Mouse (Mus musculus) regulatory T cell (primary cell): ENCODE measurements around the gene Sept11.

Experiments used
- in situ Hi-C: fragments of 300-600 bp; cut with MboI, MseI; formaldehyde crosslinking; loops from one replicate; pipeline ENCODE4 v1.15.1; 2025; ENCODE audit warnings: high pct_unique_total_duplicates

Gene Sept11

DNA sequence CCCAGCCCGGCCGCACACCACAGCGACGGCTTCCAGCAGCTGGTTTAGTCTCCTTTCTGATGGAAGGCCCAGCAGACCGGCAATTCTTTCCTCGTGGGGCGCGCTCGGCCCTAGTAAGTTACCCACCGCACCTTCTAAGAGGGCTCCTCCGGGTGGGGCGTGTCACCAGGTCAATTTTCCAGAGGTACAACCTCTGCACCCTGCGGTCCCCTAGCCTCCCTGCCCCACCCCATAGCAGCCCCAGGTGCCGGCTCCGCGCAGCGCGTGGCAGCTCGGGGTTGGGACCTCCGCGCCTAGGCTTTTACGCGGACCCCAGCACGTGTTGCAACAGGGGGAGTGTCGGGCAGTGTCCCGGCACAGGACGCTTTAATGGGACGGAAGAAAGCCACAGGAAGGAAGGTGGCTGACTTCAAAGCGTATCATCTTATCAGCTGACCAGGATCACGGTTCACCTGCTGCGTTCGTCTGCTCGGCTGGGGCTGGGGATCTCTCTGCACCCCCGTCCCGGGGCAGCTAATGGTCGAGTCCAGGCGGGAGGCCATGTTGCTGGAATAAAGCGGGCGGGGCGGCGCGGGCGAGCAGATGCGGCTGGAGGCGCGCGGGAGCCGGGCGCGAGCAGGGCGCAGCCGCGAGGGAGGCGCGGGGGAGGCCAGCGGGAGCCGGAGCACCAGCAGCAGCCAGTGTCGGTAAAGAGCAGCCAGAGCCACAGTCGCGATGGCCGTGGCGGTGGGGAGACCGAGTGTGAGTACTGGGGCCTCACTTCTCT lies at the start of gene Sept11:
Sept11 (plus strand) TSS at position 581 of the 766 bp plus-strand sequence.
- in situ Hi-C loops, result loop anchor here (5.0 kb wide), 1 partner anchor 174 kb away; the partner anchor contains the start of gene Ccng2

DNA sequence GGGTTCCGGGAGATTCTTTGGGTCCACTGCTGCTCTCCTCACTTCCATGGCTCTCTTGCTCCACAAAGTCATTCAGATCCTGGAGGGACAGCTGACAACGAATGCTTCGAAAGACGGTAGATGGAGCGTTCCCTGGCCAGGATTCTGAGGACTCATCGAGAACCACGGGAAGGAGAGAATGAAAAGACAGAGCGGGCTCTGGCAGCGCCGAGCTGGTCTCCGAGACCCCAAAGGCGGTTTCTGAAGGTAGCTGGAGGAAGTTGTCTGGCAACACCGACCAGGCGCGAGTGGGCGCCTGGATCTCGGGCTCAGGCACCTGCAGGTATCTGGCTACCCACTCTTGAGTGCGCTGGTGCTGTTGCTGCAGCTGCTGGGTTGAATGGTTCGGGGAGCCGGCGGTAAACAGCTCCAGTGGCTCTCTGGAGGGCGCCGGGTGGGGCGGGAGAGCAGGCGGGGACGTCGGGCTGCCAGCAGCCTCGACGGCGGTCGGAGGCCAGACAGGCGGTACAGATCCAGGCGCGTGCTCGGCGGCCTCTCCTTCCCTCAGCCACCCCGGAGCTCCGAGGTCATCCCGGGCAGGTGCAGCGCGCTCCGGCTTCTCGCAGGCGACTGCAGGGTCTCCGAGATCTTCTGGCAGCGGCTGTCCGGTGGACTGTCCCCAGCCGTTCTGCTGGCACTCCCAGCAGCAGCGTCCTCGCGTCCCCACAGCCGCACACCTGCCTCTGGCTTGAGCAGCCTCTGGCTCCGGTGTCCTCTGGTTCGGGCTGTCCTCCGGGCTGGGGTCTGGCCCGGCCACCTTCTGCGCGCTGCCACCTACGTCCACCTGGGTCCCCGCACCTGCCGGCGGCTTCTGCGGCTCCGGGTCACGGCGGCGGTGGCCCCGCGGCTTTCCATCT lies 49.3 kb upstream of the Sept11 start:
- in situ Hi-C loops, result no loop called here

DNA sequence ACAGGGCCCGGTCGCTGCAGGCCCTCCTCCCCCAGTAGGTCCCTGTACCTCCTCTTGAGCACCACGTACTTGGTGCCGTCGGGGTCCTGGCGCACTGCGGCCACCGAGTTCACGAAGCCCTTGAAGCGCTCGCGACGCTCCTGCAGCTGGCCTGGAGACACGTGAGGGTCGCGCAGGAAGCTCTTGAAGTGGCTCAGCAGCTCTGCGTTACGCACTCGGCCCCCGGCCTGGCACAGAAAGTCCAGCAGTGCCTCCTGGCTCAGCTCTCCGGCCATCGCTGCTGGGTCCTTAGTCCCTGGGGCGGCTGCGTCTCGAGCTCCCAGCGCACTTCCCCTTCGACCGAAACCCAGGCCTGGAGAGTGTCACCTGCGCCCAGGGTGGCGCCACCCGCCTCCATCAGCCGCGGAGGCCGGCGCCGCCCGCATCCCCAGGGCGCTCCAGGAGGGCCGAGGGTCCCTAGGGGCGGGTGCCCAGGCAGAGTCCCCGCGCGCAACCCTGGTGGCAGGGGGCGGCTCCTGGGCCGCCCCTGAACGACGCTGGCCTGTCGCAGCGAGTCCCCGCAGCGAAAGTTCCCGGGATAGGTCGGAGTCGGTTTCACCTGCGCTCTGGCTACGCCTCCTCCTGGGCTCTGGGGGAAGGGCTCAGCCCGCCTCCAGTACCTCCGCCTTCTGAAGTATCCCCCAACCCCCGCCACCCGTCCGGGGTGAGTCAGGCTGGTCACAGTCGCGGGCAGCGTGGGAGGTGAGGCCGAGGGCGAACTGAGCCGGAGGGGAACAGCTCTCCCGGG lies 48.5 kb upstream of the Sept11 start, which contains the start of gene Sowahb:
Sowahb (minus strand) TSS at position 439 of the 787 bp plus-strand sequence.
- in situ Hi-C loops, result no loop called here

DNA sequence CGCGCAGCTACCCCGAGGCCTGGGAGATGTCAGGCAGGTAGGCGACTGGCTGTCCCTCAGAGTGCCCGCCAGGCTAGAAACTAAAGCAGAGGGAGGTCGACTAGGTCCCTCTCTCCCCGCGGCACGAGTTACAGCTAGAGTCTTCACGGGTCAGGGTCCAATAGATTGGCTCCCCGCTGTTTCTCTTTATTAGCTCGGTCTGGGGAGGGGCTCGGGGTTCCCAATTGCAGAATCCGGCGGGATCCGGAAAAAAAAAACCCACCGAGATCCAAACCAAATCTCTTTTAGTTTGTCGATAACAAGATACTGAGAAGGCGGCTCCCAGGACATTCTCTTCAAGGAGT lies 47.9 kb upstream of the Sept11 start:
- in situ Hi-C loops, result no loop called here

DNA sequence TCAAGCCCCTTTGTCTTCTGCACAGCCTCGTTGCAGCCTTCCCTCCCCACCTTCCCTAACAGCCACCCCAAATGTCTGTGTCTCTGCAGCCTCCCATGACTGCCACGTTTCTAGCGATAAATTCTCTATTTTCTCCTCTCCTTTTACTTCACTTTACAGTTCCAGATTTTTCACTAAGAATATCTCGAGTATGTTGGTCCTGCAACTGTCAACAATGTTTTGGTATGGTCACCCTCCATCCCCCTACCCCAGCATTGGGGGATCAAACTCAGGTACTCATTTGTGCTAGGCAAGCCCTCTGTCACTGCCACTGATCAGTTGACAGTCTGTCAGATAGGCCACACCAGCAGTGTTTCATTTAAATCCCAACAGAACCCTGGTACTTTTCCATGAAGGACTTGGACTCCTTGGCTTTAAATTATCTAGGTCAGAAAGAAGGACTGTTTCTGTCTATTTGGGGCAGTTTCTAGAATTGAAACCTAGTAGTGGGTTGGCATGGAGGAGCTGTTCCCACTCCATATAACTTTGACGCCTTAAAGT lies 46.9 kb upstream of the Sept11 start:
- in situ Hi-C loops, result no loop called here

DNA sequence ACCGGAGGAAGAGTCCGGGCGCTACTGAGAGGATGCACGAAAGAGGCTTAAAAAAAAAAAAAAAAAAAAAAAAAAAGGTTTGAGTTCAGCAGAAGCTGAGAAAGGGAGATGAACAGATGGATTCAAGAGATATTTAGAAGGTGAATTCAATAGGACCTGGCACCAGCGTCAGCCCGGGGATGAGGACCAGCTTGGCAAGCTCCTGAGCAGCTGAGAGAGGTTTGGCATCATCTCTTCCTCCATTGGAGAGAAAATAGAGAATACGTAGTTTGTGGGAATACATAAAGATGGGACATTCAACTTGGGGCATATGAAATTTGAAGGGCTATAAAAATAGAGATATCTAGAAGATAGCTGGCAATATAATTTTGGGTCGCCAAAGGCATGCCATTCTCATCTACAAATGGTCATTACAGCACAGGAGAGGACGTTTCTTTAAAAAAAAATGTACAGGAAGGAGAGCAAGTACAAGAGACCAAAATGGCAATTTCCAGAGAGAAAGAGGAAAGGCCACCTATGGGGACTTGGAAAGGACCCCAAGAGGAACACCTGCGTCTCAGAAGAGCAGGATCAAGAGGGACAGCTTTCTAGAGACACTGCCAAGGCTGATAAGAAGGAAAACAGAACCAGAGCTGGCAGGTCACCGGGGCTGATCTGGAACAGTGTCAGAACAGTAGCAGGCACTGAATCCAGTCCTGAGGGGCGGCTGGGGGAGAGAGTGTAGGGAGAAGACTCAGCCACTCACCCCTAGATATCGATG lies 44.6 kb upstream of the Sept11 start:
- in situ Hi-C loops, result no loop called here

DNA sequence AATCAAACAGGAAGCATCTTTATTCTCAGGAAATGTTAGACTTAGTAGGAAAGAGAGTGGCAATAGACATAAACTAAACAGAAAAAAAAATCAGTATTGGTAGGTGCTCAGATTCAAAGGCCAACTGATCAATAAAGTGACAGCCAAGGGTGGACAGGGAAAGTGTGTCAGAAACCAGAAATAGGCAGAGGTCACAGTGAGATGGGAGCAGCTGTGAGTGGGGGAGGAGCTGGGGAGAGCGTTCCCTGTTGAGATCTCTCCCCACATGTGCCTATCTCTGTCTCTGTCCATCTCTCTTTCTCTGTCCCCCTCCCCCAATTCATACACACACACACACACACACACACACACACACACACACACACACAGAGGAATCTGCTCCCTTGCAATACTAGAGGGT lies 43.3 kb upstream of the Sept11 start:
- in situ Hi-C loops, result no loop called here

DNA sequence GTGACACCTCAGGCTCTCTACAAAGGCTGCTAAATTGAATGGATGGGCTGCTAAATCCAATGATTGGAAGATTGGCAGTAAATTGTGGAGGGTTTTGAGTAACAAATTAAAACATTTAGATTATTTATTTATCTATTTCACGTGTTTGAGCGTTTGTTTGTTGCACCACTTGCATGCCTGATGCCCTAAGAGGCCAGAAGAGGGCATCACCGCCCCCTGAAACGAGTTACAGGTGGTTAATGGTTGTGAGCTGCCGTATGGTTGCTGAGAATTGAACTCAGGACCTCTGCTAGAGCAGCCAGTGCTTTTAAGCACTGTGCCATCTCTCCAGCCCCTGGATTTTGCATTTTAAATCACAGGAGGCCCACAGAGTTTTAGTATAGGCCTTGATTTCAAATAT lies 42.2 kb upstream of the Sept11 start:
- in situ Hi-C loops, result no loop called here

DNA sequence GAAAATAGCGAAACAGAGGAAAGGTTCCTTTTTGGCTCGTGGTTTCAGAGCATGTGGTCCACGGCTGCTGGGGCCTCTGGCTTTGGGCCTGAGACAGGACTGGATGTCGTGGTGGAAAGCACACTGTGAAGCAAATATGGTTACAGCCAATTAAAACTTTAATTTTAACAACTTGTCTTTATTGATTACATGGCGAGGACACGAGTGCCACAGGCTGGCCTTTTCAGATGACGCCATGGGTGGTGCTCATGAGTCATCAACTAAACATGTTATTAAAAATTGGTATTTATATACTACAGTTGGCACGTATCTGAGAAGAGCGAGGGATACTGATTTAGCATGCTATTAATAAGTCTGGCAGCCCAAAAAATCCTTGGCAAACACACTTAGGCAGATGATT lies 41.3 kb upstream of the Sept11 start:
- in situ Hi-C loops, result no loop called here

DNA sequence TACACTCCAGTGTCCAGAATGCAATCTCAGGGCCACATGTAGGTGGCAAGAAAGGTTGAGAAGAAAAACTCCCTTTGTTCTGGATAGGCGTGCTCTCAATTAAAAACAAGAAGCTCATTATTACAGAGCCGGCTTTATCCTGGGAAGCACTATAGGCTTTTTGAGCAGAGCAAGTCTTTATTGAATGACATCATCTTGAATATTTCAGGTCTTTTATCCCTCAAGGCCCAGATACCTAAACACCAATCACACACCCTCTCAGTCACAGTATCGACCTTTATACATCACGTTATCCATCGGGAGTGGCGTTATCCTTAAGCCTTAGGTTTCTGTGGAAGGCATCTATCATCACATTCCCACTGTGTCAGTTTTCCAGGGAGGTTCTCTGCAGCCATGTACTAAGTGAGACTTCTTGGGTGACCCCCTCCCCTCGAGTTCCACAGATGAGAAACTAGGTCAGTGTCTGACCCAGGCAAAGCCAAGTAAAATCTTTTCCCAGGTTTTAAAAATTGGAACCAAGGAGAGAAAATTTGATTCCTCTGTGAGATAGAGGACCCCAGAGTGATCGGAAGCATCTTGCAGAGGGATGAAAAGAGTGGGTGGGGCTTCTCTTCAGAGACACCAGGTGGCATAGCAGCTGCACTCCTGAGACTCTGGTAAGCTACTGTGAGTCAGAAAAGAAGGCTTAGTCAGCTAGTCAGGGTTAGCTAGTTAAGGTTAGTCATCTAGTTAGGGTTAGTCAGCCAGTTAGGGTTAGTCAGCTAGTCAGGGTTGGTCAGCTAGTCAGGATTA lies 39.4 kb upstream of the Sept11 start:
- in situ Hi-C loops, result no loop called here

DNA sequence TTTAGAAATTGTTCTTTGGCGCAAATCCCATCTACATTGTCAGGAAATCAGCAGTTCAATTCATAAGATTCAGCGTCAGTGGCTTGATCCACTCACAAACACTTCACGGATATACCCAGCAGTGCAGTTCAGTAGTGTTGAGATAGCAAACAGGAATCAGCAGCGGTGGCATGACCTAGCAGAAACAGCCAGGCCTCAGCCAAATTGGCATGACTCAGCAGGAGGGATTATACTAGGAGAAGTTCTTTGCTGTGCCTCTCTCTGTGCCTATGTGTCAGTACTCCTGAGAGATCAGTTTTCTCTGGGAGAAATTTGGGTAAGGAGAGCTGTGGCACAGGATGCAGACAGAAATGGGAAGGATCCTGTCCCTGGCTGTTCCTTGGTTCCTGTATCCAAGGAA lies 32.4 kb upstream of the Sept11 start:
- in situ Hi-C loops, result no loop called here

DNA sequence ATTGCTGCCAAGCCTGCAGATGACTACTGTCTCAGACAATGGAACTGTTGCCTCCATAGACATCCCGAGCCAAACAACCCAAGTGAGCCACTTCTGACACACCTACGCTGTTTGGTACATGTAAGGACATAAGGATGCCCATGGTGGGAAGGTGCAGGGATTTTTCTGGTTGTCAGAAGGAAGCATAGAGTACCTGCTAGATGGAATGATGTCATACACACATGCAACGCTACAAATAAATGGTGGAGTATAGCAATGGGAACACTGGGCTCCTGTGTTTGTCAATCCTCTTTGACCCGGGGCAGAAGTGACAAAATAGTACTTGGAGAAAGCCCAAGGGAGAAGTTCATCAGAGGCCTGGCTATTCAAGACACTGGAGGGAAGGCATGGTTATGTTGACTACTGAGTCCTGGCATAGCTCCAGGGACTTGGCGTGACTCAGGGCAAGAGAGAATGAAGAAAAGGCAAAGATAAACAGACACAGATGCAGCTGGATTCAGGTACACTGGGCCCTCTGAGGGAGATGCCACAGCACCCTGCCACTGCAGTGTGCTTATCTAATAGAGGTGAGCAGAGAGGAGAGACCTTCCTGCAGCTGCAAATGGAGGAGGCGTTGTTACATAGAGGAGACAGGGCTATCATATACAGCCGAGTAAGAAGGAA lies 15.4 kb upstream of the Sept11 start:
- in situ Hi-C loops, result no loop called here

DNA sequence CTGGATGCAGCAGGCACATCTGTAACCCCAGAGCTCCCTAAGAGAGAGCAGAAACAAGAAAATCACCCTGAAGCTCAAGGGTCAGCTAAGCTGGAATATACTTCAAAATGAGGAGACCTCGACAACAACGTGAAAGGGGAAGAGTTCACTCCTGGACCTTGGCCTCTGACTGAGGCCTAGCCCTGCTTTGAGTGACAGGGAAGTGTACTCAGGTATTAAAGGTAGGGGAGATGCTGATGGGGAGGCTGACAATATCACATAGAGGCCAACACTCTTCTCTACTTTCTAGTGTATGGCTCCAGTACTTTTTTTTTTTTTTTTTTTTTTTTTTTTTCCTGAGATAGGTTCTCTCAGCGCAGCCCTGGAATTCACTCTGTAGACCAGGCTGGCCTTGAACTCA lies 13.6 kb upstream of the Sept11 start:
- in situ Hi-C loops, result no loop called here

DNA sequence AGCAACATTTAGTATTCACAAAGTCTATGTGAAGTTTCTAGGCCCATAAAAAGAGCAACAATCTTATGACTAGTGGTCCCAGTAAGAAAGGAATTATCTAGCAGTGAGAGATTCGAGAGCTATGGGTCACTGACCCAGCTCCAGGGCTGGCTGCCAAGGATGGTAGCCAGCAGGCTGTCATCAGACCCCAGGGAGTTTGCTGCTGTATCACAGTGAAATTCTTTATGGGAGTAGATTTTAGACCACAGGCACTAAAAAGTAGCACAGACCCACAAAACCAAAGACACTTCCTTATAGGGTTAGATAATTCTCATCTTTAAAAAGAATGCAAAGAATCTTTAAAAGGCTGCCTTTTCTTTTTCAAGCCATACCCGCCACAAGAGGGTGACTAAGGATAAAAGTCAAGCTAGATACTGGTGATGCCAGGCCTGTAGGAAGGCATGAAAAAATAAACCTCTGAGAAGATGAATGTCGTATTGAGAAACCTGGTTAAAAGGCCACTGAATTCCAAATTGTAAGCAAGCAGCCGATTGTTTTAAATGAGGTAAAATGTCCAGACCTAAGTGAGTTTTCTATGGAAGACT lies 8.1 kb upstream of the Sept11 start:
- in situ Hi-C loops, result no loop called here

DNA sequence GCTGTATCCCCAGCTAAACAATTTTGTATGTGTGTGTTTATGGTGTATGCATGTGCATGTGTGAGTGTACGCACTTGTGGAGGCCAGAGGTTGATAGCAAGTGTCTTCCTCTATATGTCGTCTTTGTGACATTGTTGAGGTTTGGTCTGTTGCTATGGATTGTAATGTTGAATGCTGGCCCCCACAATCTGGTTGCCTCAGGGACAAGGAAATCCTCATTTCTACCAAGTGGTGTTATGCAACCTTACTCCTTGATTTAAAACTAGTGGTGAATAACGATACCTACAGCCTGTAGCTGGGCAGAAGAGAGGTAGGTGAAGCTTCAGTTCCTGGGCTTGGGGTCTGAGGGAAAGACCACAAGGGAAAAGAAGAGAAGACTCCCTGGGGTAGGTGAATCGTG lies 7.3 kb upstream of the Sept11 start:
- in situ Hi-C loops, result no loop called here

DNA sequence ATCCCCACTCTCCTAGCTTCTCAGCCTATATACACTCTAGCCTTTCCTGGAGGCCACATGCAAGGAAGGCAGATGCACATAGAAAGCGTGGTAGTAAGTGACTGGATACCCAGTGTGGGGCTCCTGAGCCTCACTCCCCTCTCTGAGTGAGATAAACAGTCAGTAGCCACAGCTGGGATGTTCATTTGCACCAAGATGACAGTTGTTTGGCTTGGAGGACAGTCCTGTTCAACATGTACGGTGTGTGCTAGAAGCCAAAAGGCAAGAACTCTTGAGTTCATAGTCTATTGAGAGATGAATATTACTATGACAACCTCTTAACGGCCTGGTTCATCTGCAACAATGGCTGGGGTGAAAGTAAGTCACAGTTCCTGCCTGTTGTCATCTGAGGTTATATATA lies 2.0 kb upstream of the Sept11 start:
- in situ Hi-C loops, result loop anchor here (5.0 kb wide), 1 partner anchor 176 kb away; the partner anchor contains the start of gene Ccng2

DNA sequence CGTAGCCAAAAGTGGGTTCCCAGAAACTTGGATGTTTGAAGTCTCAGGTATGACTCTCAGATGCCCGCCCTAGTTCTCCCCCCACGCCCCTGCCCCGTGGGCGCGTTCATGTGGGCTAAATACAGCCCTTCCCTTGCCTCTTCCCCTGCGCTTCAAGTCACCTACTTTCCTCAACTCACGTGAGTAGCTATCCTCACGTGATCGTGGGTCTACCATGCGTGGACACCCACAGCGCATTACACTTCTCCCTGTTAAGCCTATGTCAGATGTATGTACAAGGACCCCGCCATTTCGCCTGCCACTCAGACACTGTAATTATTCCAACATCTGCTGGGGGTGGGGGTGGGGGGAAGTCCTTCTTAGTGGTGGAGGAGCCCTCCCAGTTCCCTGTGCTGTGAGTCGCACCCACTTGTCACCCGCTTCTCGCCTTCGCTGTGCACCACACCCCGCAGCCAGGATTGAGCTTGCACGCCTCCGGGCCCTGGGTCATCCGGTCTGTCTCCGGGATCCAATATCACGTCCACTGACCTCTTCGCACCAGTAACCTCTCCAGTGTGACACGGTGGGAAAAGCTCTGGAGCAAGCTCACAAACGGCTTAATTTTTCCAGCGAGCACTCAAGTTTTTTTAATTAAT lies 973 bp upstream of the Sept11 start:
- in situ Hi-C loops, result loop anchor here (5.0 kb wide), 1 partner anchor 175 kb away; the partner anchor contains the start of gene Ccng2
